Mouse (Mus musculus) heart, adult 18-20 months (tissue): ENCODE data around the gene Adam22. TPM values are rescaled to one million over a fixed set of nuclear protein-coding genes. Genes with fewer than 3 reads are reported as not detected.
A peak's percentile ranks its signal among the peaks of the same experiment; 100 is the strongest.

Source experiments
- DNase-seq, 2 experiments: peaks; one replicate each; pipeline ENCODE4 v3.0.0; 2021 to 2022; ENCODE audit warnings: mixed read lengths in 1 of 2
- total RNA-seq, 2 experiments: library from RNA; stranded (reverse); gene quantifications; 2 replicates each; pipeline ENCODE4 v1.2.3; 2021

The Adam22 gene
- total RNA-seq, 2 experiments from 2014 or later = 5.1 to 5.7 TPM

DNA sequence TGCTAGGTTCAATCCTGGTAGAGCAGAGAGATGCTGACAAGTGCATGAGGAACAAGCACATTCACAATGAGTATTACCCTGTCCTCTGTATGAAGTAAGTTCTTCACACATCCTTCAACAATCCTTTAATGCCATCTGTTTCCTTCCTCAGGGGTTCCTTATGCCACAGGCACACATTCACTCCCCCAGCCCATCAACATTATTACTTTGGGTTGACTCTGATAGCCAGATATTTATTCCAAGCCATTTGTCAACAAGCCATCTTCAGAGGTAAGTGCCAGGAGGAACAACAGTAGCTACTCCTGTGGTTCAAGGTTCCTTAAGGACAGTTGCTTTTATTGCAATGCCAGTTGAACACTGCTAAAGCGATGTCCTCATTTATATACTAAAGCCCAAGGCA lies 216.3 kb downstream of the Adam22 start:
- DNase-seq = no peak

GRCm38 (mm10) chr5:8146146-8146545 lies 221.8 kb downstream of the Adam22 start:
- DNase-seq = no peak

DNA sequence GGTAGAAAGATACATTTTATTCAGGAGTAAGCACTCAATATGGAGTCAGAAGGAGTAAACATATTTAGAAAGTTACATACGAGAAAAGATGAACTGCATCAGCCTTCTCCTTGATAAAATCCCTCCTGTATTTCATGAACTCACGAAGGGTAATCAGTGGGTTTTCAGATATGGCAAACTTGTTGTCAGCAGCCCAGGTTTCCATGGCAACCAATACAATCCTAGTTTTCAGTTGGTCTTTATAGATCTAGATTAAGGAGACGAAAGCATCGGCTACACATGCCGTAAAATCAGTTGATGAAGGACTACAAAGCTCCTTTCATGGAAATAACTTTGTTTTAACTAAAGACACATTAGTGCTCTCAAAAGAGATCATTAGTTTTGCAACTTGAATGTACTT lies 222.5 kb downstream of the Adam22 start:
- DNase-seq = no peak

DNA sequence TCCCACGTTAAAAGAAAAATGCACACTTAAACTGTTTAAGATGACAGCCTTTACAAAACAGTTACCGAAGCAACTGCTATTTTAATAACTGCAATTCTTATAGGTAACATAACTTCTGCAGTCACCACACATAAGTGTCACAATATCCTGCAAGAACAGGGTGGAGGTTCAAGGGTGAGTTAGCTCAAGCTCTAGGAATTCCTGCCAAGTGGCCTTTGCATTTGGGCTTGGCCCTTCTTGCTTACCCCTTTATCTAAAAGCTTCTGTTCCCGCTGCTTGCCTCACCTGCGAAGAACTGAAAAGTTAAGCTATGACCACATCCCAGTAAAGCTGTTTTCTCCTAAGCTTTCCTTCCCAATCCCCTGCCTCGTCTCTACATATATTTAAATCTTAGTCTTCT lies 235.4 kb downstream of the Adam22 start:
- DNase-seq = no peak

- no peak for DNase-seq
These were observed 236.0 kb downstream of the Adam22 start for GRCm38 (mm10) chr5:8131918-8132317.

- DNase-seq = no peak
These were observed 238.2 kb downstream of the Adam22 start for GRCm38 (mm10) chr5:8129750-8130149.

- DNase-seq = no peak
These were observed 247.0 kb downstream of the Adam22 start for GRCm38 (mm10) chr5:8120926-8121325.

- DNase-seq = no peak
These were observed 247.9 kb downstream of the Adam22 start for GRCm38 (mm10) chr5:8120087-8120486.

GRCm38 (mm10) chr5:8116561-8117168 lies 251.3 kb downstream of the Adam22 start:
- no peak for DNase-seq

- DNase-seq = no peak
These were observed 255.7 kb downstream of the Adam22 start for GRCm38 (mm10) chr5:8112246-8112645.

GRCm38 (mm10) chr5:8111691-8112090 lies 256.3 kb downstream of the Adam22 start:
- no peak for DNase-seq

- DNase-seq = no peak
These were observed 272.3 kb downstream of the Adam22 start for GRCm38 (mm10) chr5:8095689-8096088.

- DNase-seq = no peak
These were observed 273.0 kb downstream of the Adam22 start for GRCm38 (mm10) chr5:8094921-8095320.

DNA sequence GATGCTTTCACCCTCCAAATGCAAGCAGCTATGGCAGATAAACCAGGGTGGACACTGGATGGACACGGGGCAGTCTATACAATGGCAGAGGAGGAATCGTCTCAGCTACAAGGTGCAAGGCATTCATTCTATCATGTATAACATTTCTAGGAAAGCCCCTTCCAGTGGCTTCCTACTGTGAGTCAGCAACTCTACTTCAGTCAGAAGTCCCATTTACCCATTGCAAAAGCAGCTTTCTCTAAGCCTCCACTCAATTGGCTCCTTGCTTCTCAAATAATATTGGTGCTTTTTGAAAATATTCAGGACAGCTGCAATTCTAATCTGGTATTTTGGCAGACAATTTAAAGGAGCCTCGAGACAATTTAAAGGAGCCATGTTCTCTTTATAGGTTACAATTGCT lies 279.8 kb downstream of the Adam22 start:
- DNase-seq = no peak

GRCm38 (mm10) chr5:8085661-8086060 lies 282.3 kb downstream of the Adam22 start:
- no peak for DNase-seq

DNA sequence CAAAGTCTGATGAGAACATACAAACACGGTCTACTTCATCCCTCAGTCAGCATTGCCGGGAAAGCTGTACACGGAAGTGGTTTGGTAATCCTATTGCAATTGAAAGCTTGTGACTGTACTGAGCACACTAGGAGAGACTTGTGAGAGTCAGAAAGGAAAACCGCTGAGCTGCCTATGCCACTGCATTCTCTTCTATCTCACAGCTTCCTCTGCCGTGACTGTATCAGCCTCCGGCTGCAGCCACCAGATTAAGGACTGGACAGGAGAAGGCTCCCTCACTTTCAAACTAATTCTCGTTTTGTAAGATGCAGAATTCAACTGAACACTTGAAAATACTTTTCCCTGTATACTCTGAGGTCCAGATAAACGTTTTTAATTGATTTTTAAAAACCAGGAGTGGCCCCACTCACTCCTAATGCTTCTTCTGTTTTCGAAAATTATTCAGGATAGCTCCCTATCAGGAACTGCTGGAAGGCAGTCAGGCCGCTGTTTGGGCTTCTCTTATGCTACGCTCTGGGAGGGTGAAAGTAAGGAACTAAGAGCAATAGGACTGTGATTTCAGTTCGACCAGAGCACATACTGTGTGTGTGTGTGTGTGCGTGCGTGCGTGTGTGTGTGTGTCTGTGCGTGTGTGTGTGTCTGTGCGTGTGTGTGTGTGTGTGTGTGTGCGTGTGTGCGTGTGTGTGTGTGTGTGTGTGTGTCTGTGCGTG lies 285.0 kb downstream of the Adam22 start:
- no peak for DNase-seq

DNA sequence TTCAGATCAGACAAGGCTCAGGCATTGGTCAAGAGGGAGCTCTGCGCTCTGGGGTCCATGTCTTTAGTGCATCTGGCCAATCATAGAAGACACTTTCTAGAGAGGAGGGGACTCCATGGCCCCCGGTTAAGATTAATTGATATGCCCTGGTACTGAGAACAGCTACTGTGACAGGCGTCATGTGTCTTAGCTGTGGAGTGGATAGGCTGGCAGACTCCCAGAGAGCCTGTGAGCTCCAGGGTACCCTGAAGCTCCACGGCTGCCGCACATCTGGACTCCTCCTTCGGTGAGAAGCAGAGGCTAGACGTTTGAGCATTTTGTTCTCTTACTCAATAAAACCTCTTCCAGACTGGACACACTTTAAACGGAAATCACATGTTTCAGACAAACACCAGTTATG lies 290.5 kb downstream of the Adam22 start:
- DNase-seq = no peak

GRCm38 (mm10) chr5:8073901-8074561 lies 293.9 kb downstream of the Adam22 start:
- no peak for DNase-seq

GRCm38 (mm10) chr5:8073406-8073805 lies 294.6 kb downstream of the Adam22 start:
- DNase-seq = no peak

DNA sequence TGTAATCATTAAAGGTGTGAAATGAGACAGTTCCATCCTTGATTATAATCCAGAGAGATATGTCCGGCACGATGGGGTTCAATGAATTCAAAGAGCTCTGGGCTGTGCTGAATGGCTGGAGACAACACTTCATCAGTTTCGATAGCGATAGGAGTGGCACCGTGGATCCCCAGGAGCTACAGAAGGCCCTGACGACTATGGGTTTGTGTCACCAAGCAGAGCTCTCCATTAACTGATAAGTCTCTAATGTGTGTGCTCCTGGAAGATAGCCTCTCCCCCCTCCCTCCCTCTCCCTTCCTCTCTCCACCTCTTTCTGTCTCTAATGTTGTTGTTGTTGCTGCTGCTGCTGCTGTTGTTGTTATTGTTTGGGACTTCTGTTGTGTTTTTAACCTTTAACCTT lies 304.8 kb downstream of the Adam22 start:
- no peak for DNase-seq

DNA sequence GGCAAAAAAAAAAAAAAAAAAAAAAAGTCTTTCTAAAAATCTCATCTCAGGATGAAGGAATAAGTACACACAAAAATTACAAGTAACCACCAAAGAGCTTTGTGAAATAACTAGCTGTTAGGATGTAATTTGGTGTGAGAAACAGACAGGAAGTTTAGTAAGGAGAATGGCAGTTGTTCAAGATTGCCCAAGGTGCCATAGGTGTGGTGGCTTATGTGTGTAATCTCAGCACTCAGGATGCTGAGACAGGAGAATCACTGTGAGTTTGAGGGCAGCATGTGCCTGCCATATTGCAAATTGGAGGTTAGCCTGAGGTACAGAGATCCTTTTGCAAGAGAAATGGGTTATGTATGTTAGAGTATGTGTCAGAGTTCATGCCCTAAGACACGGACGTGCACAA lies 305.5 kb downstream of the Adam22 start:
- DNase-seq = no peak

GRCm38 (mm10) chr5:8058056-8058455 lies 309.9 kb downstream of the Adam22 start:
- peak; percentile 24 to 32 for DNase-seq

DNA sequence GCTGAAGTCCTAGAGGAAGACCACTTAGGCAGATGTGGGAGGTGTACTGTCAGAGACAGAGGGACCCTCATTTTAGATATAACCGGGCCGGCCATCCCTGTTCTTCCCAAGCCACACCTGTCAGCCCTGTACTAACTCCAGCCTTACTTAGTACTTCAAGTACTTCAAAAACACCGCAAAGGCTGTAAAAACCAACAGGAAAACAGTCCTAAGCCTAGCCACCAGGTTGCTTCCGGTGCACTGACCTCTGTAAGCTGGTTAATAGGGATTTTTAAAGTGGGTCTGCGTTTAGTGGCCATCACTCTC lies 311.0 kb downstream of the Adam22 start:
- DNase-seq = no peak
